Mouse (Mus musculus) large intestine, adult 2 months (tissue): ENCODE measurements at regions not wholly inside any gene's neighbourhood (a gene's known extent, or its start where the extent isn't known, plus 50 kb on each side); places are given as distances from the start of the nearest gene placed in this dataset.
A peak's percentile ranks its signal among the peaks of the same experiment; 100 is the strongest.

Experiments used
- DNase-seq: peaks from one replicate; pipeline ENCODE4 v3.0.0-alpha.2; 2012; ENCODE audit warnings: low read depth, low spot score
- WGBS: fragments of 180-500 bp; shearing (Covaris S2); methylation state at CpG from one replicate; pipeline ENCODE4 v1.1.7; 2018; 5-methylcytosine and 5-hydroxymethylcytosine counted together

DNA sequence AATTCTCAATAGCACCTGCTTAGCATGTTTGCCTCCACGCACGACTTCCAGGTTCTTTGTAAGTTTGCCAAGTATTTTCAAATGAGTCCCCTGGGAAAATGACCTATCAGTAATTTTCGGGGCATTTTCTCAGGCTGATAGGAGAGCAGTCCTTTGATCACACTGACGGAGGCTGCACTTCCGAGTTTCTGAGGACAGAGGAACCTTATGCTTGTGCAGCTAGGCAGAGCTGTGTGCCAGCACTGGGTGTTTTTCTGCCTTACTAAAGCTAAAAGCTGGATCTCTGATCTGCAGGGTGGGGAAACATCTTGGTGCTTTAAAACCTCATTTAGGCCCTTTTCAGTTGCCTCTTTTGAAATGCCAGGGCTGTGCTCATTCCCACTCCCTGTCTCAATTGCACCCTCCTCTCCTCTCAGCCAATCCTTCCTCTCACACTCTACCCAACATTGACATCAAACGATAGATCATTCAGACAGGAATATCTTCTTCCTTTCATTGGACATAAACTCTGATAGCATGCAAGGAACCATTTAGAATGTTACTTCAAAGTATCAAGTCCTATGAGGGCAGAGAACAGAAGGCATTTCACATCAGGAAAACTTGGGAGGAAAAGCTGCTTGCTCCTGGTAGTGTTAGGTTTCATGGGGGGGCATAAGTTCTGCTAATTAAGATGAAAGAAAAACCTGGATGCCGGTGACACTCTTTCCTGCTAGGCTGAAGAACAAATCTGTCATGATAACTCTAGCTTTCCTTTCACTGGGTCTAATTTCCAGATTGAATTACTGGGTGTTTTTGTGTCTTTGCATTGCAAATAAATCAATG is 95.3 kb downstream of the Lurap1l start:
- WGBS = 44% methylated on average over 7 of the region's 7 CpGs
- no peak for DNase-seq

DNA sequence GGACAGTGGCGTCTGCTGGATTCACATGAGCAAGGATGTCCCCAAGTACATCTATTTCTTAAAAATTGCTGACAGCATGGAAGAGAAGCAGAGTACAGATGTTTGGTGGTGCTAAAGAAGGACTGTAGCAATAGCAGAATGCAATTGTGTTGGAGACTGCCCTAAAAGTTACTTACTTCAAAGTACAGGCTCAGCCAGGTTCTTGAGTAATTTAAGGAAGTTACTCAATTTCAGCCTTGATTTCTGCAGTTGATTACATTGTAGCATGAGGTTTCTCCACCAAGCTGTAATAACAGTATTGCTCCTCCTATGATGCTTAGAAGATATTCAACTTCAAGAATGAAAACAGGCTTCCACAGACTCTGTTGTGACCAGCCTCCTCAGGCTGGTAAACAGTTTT is 96.1 kb downstream of the Lurap1l start:
- no peak for DNase-seq
- 89% methylated on average over 1 of the region's 1 CpGs for WGBS

DNA sequence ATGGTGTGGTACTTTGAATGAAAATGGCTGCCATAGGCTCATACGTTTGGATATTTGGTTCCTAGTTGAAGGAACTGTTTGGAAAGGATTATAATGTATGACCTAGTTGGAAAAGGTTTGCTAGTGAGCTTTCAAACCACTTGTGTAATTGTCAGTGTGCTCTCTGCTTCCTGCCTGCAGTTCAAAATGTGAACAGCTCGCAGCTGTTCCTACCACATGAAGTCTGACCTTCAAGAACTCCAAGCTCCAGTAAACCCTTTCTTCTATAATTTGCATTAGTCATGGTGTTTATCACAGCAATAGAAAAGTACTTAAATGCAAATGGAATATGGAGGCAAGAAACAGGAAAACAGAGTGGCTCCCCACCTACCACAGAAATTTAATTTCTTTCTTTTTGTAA is 111.4 kb downstream of the Lurap1l start:
- 75% methylated on average over 2 of the region's 2 CpGs for WGBS

DNA sequence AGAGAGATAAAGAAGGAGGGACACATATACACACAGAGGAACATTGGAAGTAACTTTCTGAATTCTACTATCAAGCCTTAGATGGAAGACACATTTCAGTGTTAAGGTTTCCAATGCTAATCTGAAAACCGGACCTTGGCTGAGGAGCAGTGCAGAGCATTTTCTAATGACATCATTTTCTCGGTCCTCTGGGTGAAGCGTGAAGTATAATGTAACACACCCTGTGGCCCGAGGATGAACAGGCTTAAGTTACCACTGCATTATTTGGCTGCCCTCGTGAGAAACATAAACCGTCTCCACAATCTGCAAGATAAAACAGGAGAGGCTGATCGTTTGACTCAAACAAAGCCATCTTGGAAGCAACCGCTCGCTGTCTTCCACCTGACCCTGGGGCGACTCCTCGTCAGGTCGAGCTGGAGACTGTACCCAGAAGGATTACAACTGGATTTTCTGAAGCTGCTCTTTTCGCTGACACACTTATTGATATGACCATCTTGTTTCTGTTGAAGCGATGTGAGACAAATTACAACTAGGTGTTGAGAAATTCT is 113.1 kb downstream of the Lurap1l start:
- no peak for DNase-seq
- WGBS = 70% methylated on average over 14 of the region's 14 CpGs

More for the DNA sequence above, 111.4 kb downstream of the Lurap1l start:
- no peak for DNase-seq

DNA sequence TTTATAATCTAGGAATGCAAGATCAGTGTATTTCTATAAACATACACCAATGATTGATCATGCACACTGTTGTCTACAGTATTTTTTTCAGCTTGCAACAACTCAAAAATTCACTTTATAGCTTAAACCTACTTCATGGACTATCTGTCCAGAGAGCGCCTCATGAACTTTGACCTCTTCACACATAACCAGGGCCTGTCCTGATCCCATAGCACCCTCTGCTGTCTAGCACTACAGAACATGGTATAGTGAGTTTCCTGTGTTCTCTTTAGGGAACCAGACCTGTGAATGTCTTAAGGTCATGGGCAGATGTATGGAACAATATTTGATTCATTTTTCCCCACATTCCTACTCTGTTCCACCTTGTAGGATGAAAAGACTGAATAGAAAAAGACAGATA is 117.1 kb downstream of the Lurap1l start:
- DNase-seq = peak; percentile 25
- WGBS = 41% methylated on average over 1 of the region's 1 CpGs

DNA sequence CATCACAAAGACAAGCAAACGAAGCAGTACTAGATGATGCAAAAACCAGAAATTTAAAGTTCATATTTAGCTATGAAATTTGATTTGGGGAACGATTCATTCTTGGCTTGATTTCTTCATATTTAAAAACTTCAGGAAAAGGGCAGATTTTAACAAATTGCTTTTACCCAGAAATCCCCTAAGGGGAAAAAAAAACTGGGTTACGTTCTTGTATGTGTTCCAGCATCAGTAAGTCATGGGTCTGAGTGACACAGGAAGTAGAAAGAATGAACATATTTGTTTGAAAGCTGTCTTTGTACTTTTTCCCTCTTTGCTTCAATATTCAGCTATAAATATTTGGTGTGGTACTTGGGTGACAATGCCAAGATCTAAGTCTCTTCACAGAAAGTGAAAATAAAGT is 120.2 kb downstream of the Lurap1l start:
- 84% methylated on average over 3 of the region's 3 CpGs for WGBS
- DNase-seq = no peak

DNA sequence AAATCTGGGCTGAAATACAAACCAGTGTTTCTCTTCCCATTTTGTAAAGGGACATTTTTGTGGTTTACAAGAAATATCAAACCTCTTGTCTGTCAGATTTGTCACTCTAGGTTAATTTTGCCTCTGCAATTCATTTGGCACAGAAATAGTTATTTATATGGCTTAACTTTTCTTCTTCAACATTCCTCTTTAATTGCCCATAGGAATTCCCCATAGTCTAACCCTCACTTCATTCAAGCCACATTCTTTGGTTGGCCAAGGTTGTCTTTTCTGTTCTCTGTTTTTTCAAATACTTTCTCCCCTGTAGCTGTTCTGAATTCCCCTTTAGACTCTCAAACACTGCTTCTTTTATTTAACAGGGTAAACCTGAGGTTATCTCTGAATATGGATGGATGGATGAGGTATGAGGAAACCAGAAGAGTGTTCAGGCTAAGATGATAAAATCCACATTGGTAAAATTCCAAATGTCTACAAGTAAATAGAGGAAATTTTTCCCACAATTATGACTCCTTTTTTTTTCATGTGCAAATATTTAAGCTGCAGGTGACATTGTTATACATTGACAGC is 127.0 kb downstream of the Lurap1l start:
- no peak for DNase-seq

DNA sequence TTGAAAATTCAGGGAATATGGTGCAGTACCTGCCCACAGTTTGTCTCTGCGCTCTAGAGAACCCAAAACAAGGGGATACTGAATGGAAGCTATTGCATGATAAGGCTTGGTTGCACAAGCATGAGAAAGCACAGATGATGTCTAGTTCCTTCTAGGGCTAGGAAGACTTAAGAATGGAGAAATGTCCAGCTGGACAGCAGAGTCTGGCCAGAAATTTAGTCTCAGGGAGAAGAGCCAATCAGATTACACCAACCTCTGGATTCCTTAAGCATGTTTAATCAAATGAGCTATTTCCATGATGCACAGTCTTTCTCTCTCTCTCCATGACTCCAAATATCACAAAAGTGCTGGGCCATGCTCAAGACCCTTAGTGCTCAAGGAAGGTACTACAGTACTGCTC is 147.8 kb downstream of the Lurap1l start:
- WGBS = 69% methylated on average over 1 of the region's 1 CpGs
- DNase-seq = no peak

DNA sequence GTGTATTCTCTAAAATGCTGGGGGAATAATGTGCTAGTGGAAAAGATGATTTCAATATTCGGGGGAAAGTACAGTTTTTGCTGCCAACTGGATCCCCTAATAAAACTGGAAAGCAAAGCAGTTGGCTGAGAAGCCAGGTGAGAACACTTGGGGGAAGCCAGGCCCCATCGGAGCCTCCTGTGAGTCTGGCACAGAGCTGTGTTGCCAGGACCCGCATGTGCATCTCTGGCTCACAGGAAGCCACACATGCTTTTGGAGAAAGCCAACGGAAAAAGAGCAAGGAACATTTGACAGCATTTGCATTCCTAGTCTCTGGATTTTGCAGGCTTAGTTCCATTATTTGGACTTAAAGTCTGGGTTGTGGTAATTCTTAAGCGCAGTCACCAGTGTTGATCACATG is 148.4 kb downstream of the Lurap1l start:
- DNase-seq = no peak
- 63% methylated on average over 5 of the region's 5 CpGs for WGBS

DNA sequence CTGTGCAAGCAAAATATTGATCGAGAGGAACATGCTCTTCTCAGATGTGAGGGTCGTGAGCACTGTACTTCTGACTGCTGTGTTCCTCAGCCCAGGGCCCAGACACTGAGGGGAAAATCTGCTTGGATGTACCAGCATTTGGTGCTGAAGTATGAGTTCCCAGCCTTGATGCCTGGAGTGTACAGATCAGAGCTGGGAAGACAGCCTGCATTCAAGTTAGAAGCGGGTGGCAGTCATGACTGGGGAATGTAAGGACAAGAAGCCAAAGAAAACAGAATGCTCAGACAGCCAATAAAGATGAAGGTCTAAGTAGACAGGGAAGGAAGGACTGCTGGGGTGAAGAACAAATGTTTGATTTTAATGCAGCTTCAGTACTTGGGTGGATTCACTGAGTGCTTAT is 148.9 kb downstream of the Lurap1l start:
- WGBS = 73% methylated on average over 3 of the region's 3 CpGs
- DNase-seq = no peak

DNA sequence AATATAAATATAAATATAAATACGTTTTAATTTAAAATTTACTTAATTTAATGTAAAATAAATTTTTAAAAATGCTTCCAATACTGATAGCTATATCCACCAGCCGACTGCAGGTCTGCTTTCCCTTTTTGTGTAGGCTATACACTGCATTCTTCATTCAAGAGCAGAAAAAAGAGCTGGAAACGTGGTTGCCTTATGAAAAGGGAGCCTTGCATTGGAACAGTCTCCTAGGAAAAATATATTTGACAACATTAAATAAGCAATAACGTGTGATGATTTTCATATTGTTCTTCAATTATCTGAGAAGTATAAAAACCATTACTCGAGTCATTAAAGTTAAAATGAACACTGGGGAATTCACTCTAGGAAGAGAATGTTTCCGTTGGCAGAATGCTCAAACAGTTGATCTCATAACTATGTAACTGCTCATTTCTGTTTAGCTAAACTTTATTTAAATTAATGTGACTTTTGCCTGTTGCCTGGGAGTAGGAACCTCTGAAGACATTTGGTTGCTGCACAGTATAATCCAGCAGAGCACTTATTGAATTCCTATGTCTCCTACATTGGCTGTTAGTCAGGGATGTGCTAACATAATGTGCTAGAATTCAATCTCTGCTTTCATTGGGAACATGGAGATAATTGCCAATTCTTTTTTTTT is 172.0 kb downstream of the Lurap1l start:
- DNase-seq = no peak
- 58% methylated on average over 6 of the region's 6 CpGs for WGBS

DNA sequence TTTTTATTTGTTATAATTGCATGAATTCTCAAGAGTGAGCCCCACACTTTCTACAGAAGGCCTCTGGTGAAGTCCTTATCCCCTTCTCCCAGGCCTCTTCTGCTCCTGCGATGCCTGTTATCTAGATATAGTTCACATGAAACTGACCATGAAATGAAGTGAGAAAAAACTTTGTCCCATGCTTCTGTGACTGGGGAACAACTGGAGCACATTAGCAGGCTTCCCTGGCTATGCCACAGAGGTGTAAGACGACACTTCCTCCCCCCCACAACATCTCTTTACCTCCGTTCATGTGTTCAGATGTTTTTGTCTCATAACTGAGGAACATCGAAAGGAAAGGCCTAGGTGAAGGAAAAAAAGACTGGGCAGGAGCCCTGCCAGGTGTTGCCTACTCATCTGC is 174.7 kb downstream of the Lurap1l start:
- no peak for DNase-seq
- 65% methylated on average over 4 of the region's 4 CpGs for WGBS

DNA sequence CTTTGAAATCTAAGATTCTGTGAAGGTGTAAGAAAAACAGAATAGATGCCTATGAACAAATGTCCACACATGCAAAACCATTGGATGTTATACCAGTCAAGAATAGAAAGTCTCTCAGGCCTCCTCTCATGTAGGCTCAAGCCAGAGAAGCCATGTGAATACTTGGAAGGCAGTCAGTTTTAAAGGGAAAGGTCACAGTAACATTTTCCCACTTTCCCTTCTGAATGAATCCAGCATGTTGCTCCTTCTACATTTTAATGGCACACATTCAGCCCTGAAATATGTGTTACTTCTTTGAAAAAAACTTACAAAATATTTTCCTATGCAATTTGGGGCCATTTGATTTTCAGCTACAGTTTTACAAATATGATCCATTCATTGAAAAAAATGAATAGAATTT is 186.1 kb downstream of the Lurap1l start:
- DNase-seq = no peak

DNA sequence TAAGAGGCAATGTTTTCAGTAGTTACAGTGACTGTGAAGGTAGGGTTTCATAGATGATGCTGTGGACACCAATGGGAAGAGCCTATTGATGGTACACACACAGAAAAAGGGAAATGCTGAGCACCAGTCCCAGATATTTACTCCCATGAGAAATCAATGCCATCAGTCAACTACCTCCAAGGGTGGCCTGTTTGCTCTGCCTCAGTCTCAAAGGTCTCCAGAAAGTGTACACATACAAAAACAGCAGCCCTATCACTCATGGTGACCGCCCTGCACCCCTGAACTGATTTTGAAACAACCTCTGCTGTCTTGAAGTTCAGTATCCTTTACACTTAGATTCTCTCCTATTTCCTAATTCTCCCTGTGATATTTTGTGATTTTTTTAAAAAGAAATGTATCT is 187.2 kb downstream of the Lurap1l start:
- no peak for DNase-seq
- WGBS = 97% methylated on average over 1 of the region's 1 CpGs

DNA sequence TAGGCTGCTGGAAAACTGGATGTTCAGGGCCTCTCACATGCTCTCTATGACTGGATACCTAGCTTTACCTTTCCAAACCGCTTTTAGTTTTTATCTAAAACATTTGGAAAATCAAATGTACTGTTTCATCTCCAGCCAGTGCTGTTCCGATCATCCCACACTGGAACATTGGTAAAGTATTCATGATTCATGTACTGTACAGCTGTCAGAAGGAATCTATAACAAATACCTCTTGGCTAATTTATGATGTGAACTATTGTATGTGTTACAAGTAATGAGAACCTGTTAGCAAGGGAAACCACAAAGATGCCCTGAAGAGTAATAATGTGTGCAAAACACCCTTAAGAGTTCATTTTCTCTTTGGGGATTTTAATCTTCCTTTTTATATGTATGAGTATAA is 190.6 kb downstream of the Lurap1l start:
- DNase-seq = no peak
- 85% methylated on average over 2 of the region's 2 CpGs for WGBS

DNA sequence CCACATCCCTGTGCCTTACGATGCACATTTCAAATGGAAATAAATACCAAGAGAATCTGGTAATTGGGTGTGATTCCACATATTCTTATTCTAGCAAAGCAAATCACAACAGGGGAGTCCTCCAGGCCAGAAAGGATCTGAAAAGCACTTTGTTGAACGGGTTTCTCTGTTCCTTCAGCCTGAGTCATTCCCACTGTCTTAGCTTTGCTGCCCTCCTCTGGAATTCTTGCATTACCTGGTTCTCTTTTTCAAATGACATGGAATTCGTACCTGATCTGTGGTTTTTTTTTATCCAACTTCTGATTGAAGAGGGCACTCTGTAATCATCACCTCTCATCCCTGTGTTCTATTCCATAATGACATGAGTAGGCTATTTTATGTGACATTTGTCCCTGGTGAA is 200.9 kb downstream of the Lurap1l start:
- 41% methylated on average over 3 of the region's 3 CpGs for WGBS
- DNase-seq = no peak

DNA sequence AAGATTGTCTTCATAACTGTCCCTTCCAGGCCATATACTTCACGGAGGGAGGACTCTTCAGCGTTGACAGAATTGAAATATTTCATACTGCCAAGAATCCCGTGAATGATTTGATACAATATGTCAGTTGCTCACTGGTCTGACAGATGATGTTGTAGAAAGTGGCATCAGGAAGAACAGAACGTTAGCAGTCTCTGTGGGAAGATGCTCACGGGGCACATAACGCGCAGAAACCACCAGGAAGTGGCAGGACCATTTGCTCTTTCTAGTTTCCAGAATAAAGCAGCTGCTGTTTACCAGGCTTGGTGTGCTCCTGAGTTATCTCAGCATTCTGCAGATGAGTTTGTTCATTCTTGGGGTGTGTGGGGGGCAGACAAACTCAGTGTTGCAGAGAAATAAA is 206.0 kb downstream of the Lurap1l start:
- 84% methylated on average over 7 of the region's 7 CpGs for WGBS

DNA sequence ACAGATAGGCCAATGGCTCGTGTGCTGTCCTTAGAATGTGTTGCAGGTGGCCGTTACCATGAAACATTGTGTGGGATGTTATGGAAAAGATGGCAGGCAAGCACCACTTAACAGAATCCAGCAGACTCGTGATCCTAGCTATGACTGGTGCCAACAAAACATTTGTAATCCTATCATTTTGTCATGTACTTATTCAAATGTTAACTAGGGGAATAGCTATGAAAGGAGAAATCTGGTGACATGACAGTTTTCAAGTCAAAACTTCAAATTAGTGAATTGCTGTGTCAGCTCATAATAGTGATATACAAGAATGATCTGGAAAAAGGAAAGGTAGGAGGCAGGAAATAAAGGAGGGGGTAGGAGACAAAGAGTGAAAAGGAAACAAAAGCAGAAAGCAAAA is 213.7 kb downstream of the Lurap1l start:
- 63% methylated on average over 3 of the region's 3 CpGs for WGBS

More for the DNA sequence above, 206.0 kb downstream of the Lurap1l start:
- no peak for DNase-seq

DNA sequence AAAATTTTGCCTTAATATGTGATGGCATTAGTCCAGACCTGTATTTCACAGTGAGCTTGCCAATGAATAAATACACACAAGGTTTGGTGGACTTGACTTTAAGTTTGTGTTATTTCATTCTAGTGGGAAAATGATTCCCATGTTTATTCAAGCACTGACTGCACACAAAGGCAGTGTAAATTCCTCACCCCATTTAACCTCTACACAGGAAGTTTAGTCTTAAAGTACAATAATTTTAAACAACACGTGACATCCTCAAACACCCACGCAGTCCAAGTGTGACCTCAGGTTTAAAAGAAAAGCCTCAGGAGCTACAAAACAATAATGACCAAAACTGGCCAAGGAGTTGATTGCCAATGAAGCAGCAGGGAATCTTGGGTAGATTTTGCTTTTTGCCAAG is 219.4 kb downstream of the Lurap1l start:
- DNase-seq = no peak
- WGBS = 4% methylated on average over 2 of the region's 2 CpGs

More for the DNA sequence above, 213.7 kb downstream of the Lurap1l start:
- no peak for DNase-seq

DNA sequence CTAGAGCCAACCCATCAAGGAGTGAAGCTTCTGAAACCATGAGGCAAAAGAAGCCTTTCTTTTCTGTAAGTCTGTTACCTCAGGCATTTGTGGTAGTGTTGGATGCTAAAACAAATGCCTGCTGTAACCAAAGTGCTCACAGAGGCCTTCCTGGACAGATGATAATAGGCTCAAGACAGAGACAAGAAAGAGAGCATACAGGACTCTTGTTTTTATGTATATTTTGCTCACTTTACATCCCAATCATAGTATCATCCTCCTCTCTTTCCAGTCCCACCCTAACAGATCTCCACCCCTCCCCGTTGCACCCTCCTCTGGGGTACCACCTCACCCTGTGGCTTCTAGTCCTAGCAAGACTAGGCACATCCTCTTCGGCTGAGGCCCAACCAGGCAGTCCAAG is 262.7 kb downstream of the Lurap1l start:
- DNase-seq = no peak
- 83% methylated on average over 2 of the region's 2 CpGs for WGBS
